Mouse (Mus musculus) monocyte, adult 2 months (primary cell): ENCODE results near the gene Nlgn2.

Source experiments
- DNase-seq, 2 experiments: peaks; one replicate each; pipeline ENCODE4 v3.0.0; 2022; ENCODE audit warnings: low spot score in 2 of 2, low read depth in 1 of 2

Gene Nlgn2

GRCm38 (mm10) chr11:69797924-69798323, 39.7 kb downstream of the Nlgn2 start:
- no peak for DNase-seq

- DNase-seq = no peak
Observed at GRCm38 (mm10) chr11:69795983-69796435, 41.6 kb downstream of the Nlgn2 start.

GRCm38 (mm10) chr11:69795168-69795982, 42.2 kb downstream of the Nlgn2 start, which contains the start of gene Chrnb1:
Gene Chrnb1 (minus strand): TSS chr11:69795943.
- peak; percentile 85 to 87 for DNase-seq

GRCm38 (mm10) chr11:69793429-69793828, 44.2 kb downstream of the Nlgn2 start:
- no peak for DNase-seq

DNA sequence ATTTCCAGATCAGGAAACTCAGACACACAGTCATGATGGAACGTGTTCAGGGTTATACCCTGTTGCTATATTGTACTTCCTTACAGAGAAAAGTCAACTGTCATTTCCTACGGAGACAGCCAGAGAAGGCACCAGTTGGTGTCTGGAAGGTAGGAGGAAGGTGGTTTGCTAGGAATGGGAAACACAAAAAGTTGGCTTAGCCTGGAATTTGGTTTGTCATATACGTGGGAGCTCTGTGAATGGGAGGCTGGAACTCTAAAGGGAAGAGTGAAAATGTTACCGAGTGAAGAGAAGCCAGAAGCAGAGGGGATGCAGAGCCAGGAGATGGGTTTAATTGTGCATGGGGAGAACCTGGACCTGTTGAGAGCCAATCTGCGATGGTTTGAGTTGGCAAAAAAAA, 46.2 kb downstream of the Nlgn2 start:
- no peak for DNase-seq

- no peak for DNase-seq
Observed at GRCm38 (mm10) chr11:69789431-69789830, 48.2 kb downstream of the Nlgn2 start.

DNA sequence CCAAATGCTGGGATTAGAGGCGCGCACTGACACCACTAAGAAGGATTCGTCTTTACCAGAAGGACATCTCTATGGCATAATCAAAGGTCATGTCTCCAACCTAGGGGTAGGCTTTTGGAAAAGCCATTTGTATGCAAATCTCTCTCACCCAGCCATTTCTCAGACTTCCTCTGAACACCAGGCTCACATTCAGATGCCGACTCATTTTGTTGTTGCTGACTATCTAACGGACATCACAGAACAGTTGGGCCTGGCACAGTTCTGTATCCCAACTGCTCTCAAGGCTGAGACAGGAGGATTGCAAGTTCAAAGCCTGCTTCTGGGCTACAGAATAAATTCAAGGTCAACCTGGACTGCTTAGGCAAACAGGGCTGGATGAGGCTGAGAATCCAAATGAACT, 50.3 kb downstream of the Nlgn2 start:
- DNase-seq = no peak

GRCm38 (mm10) chr11:69784793-69785272, 52.8 kb downstream of the Nlgn2 start:
- no peak for DNase-seq

GRCm38 (mm10) chr11:69781828-69782227, 55.8 kb downstream of the Nlgn2 start:
- DNase-seq = no peak

- no peak for DNase-seq
Observed at GRCm38 (mm10) chr11:69778985-69779384, 58.6 kb downstream of the Nlgn2 start.

DNA sequence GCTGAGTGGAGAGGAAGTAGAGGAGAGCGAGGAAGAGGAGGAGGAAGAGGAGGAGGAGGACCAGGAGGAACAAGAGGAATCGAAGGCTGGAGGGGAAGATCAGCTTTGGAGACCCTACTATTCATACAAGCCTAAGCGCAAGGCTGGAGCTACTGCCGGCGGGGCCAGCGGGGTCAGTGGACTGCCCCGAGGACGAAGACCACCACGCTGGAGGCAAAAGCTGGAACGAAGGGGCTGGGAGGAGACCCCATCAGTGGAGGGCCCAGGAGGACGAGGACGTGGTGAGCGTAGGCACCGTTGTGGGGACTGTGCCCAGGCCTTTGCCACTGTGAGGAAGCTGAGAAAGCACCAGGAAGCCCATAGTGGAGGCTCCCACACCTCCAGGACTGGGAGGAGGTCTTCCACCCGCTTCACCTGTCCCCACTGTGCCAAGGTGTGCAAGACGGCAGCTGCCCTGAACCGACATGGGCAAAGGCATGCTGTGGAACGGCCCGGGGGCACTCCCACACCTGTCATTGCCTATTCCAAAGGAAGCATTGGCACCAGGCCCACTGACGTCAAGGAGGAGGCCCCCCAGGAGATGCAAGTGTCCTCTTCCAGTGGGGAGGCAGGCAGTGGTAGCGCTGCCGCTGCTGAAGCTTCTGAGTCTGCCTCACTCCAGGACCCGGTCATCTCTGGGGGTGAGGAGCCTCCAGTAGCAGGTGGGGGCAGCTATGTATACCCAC, 59.2 kb downstream of the Nlgn2 start:
- DNase-seq = no peak

GRCm38 (mm10) chr11:69777504-69778257, 59.9 kb downstream of the Nlgn2 start:
- no peak for DNase-seq

- DNase-seq = no peak
Observed at GRCm38 (mm10) chr11:69776488-69776887, 61.1 kb downstream of the Nlgn2 start.

DNA sequence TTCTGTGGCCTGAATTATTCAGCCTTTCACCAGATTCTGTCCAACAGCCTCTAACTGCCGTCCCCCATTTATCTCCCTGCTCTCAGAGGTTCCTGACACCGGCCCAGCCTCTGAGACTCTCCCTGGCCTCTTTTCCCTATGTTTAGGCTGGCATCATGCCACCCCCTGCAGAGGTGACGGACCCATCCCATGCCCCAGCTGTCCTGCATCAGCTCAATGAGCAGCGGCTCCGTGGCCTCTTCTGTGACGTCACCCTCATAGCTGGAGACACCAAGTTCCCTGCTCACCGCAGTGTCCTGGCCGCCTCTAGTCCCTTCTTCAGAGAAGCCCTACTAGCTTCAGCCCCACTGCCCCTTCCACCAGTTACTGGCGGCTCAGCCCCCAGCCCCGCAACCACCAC, 61.9 kb downstream of the Nlgn2 start:
- no peak for DNase-seq

DNA sequence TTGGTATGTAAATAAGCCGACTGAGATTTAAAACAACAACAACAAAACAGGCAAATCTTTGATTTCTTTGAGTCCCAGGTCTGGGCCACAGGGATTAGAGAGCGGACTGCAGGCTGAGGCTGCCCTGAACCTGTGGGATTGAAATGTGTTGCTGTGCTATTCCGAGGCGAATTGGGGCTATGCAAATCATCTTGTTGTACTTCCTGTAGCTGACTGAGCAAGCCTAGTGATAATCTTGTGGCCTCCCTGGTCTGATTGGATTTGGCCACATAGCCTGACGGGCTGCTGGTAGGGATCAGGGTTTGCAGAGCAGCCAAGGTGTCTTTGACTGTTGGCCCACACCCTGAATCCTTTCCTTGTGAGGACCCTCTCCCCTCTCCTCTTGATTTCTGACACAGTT, 62.6 kb downstream of the Nlgn2 start:
- DNase-seq = no peak
